Mouse (Mus musculus) forebrain, postnatal 0 days (tissue): ENCODE data around the gene Stx11. TPM values are rescaled to one million over a fixed set of nuclear protein-coding genes. Genes with fewer than 3 reads are reported as not detected.

Experiments
- ATAC-seq: fragments of 200-750 bp; cut with Nextera tagmentation; 2 replicates; pipeline ENCODE4 v1.8.0; 2017; ENCODE audit warnings: mild to moderate bottlenecking, moderate library complexity
- DNase-seq: peaks from one replicate; pipeline ENCODE4 v3.0.0-alpha.2; 2015
- H3K27ac ChIP-seq: fragments of 300-500 bp; sonication (generic); 2 replicates; pipeline ENCODE4 v1.5.1; 2014; ENCODE audit warnings: low read depth, mild to moderate bottlenecking, antibody characterized with exemption, low read length, moderate library complexity, mixed read lengths
- H3K27me3 ChIP-seq: fragments of 300-500 bp; sonication (generic); 2 replicates; pipeline ENCODE4 v1.6.1; 2014; ENCODE audit warnings: mild to moderate bottlenecking, low read length, mixed read lengths; ENCODE audit not compliant: insufficient read depth
- H3K36me3 ChIP-seq: fragments of 300-500 bp; sonication (generic); 2 replicates; pipeline ENCODE4 v1.6.1; 2014; ENCODE audit warnings: mild to moderate bottlenecking, moderate library complexity; ENCODE audit not compliant: insufficient read depth
- H3K4me1 ChIP-seq: fragments of 300-500 bp; sonication (generic); 2 replicates; pipeline ENCODE4 v1.6.1; 2014; ENCODE audit warnings: antibody characterized with exemption; ENCODE audit not compliant: insufficient read depth
- H3K4me2 ChIP-seq: fragments of 300-500 bp; sonication (generic); 2 replicates; pipeline ENCODE4 v1.6.1; 2014; ENCODE audit warnings: low read depth, mild to moderate bottlenecking, moderate library complexity
- H3K4me3 ChIP-seq: fragments of 300-500 bp; sonication (generic); 2 replicates; pipeline ENCODE4 v1.5.1; 2014; ENCODE audit warnings: low read depth, low read length, mixed read lengths
- H3K9ac ChIP-seq: fragments of 300-500 bp; sonication (generic); 2 replicates; pipeline ENCODE4 v1.6.1; 2014; ENCODE audit warnings: mild to moderate bottlenecking
- H3K9me3 ChIP-seq: fragments of 300-500 bp; sonication (generic); 2 replicates; pipeline ENCODE4 v1.6.1; 2016; ENCODE audit warnings: low read length
- CTCF ChIP-seq: sonication (generic); IDR thresholded peaks from 2 replicates; pipeline ENCODE4 v1.5.1; 2016; ENCODE audit warnings: antibody characterized with exemption, control low read depth, low read depth
- WGBS: fragments of 180-500 bp; shearing (Covaris S2); extraction: QIAGEN DNeasy Blood & Tissue Kit; methylation state at CpG from one replicate; pipeline ENCODE4 v1.1.7; 2014; 5-methylcytosine and 5-hydroxymethylcytosine counted together
- polyA plus RNA-seq: library from polyadenylated mRNA; unstranded; fragments of >200 nt; fragmentation: Nextera tagmentation; extraction: Ambion mirVana; gene quantifications from 2 replicates; pipeline ENCODE4 v1.2.1, GENCODE M21; 2015
- total RNA-seq: library from RNA; depleted of rRNA; stranded (reverse); fragments of >200 nt; gene quantifications from 2 replicates; pipeline ENCODE4 v1.2.3, GENCODE M21; 2014

The Stx11 gene
- total and polyA plus RNA-seq, 2 experiments from 2014 or later = 1.6 to 1.9 TPM

DNA sequence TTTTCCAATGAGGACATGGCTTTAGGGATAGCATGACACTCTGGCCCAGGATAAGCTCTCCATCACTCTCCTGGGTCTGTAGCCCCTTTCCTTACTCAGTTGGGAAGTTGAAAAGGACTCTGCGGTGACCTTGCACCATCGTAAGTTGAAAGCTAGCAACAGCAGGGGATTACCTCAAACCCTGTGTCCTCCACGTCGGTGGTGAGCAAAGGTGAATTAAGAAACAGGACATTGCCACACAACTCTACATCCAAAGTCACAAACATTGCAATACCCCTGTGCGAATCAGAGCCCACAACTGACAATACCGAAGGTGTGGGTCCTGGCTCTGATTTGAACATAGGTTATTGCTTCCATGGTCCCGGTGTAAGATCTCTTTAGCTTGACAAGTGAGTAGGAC lies 11.9 kb upstream of the Stx11 start:
- Histone ChIP-seq H3K36me3 (no peaks in the 10 kb centered on the region), H3K27ac (no peak overlapping the region), H3K9me3 (no peaks in the 10 kb centered on the region), H3K4me2 (no peak overlapping the region), H3K27me3 (no peaks in the 10 kb centered on the region), H3K9ac (no peak overlapping the region), H3K4me3 (no peak overlapping the region), H3K4me1 (no peaks in the 10 kb centered on the region)
- WGBS = 90% methylated on average over 7 of the region's 7 CpGs
- no peak for TF ChIP-seq CTCF
- no peak for DNase-seq
- no peak for ATAC-seq

DNA sequence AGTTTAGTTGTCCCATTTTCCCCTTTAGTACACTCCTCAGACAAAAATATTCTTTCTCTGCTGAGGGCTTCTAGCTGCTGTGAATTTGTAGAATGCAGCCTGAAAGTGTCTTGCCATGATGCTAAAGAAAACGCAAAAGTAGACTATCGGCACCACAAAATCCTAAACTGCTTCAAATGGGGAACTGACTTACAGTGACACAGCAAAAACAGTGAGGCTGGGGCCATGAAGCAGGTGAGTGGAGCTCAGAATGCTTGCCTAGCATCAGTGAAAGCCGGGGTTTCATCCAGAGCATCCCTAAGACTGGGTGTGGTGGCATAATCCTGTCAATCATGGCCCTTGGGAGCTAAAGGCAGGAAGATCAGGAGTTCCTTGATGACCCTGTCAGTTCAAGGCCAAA lies 11.4 kb upstream of the Stx11 start:
- Histone ChIP-seq H3K27me3 (no peaks in the 10 kb centered on the region), H3K36me3 (no peaks in the 10 kb centered on the region), H3K27ac (no peak overlapping the region), H3K9me3 (no peaks in the 10 kb centered on the region), H3K9ac (no peak overlapping the region), H3K4me2 (no peak overlapping the region), H3K4me1 (no peaks in the 10 kb centered on the region), H3K4me3 (no peak overlapping the region)
- DNase-seq = no peak
- no peak for ATAC-seq
- WGBS = 91% methylated on average over 3 of the region's 3 CpGs
- no peak for TF ChIP-seq CTCF

DNA sequence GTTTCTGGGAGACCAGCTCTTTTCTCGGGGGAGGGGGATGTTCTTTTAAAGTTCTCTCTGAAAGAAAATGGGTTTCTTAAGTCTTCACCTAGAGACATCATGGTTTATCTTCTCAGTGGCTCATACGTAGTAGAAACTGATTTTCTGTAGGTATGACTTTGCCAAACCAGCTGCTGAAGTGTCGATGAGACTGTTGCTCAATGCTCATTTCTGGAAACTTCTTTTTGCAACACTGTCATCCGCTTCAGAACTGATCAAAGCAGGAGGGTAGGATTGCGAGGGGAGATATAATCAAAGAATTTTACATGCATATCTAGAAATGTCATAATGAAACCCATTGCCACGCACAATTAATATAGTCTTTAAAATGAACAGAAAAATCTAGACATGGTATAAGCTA lies 10.5 kb upstream of the Stx11 start:
- WGBS = 92% methylated on average over 6 of the region's 6 CpGs
- TF ChIP-seq CTCF = no peak
- H3K4me2 ChIP-seq = no peak overlapping the region
- no peak overlapping the region for H3K4me3 ChIP-seq
- ATAC-seq (no peak), DNase-seq (no peak)
- no peaks in the 10 kb centered on the region for H3K36me3 ChIP-seq
- no peak overlapping the region for H3K9ac ChIP-seq
- no peak overlapping the region for H3K27ac ChIP-seq
- no peaks in the 10 kb centered on the region for H3K9me3 ChIP-seq
- no peaks in the 10 kb centered on the region for H3K27me3 ChIP-seq
- H3K4me1 ChIP-seq = no peaks in the 10 kb centered on the region

DNA sequence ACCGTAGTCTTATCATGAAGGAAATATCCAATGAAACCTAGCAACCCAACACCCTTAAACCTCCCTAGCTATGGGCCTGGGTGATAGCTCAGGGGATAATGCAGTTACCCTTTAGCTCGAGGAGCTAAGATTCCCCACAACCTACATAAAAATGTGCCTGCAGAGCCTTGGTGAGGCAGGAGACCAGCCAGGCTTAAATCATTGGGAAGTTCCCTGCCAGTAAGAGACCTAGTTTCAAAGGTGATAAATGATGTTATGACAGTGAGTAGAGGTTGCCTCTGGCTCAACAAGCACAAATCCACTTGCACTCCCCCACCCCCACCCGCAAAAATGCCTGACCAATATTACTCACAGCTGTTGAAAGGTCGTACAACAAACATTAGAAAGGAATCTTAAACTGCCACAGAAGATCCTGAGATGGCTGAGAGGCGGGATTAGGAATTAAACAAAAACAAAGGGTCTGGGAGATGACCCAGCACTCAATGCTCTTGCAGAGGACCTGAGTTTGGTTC lies 1.6 kb upstream of the Stx11 start:
- no peak for TF ChIP-seq CTCF
- no peak overlapping the region for H3K4me3 ChIP-seq
- H3K4me1 ChIP-seq = 0 out of 2 replicates have a peak, but pooled peaks cover 4% of the 10 kb centered on the region
- no peaks in the 10 kb centered on the region for H3K9me3 ChIP-seq
- H3K27me3 ChIP-seq = no peaks in the 10 kb centered on the region
- H3K4me2 ChIP-seq = no peak overlapping the region
- ATAC-seq = no peak
- no peak for DNase-seq
- no peak overlapping the region for H3K9ac ChIP-seq
- H3K27ac ChIP-seq = no peak overlapping the region
- no peaks in the 10 kb centered on the region for H3K36me3 ChIP-seq
- WGBS = 86% methylated on average over 5 of the region's 5 CpGs

DNA sequence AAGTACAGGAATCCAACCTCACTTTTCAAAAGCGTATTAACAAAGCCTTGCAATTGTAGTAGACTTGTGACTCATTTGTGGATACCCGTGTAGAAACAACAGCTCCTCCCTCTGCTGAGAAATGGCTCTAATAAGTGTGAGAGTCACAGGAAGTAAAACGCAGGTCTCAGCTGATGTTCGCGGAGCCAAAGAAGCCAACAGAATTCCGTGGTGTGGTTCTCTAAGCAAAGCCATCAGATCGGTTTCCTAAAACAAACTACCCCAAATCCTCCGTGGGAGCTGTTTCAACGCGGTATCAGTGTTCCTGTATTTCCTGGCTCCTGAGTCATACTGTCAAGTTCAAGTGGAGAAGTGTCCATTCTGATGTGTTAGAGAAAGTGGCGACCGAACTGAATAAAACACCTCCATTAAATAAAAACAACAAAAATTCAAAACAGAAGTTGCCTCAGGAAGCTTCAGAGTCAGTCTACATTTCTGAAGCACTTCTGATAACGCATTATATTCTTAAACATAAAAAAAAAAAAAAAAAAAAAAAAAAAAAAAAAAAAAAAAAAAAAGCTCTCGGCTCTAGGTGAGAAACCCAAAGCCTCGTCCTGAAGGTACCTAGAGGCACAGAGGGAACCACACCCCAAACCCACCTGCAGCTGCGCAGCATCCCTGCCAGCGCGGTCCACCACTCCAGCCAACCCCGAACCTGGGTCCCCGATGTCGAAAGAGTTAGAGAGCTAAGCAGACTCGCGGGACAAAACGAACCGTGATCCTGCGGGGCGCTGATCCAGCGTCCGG lies 543 bp downstream of the Stx11 start:
- 0 out of 2 replicates have a peak, but pooled peaks cover 4% of the 10 kb centered on the region for H3K4me1 ChIP-seq
- DNase-seq (peak; percentile 32), ATAC-seq (peak; percentile 54)
- no peak overlapping the region for H3K27ac ChIP-seq
- no peaks in the 10 kb centered on the region for H3K27me3 ChIP-seq
- WGBS = 5% methylated on average over 29 of the region's 29 CpGs
- H3K36me3 ChIP-seq = no peaks in the 10 kb centered on the region
- peak overlapping the region; percentile 53 for H3K9ac ChIP-seq
- H3K9me3 ChIP-seq = no peaks in the 10 kb centered on the region
- peak overlapping the region; percentile 94 for H3K4me2 ChIP-seq
- peak overlapping the region; percentile 69 for H3K4me3 ChIP-seq
- no peak for TF ChIP-seq CTCF

DNA sequence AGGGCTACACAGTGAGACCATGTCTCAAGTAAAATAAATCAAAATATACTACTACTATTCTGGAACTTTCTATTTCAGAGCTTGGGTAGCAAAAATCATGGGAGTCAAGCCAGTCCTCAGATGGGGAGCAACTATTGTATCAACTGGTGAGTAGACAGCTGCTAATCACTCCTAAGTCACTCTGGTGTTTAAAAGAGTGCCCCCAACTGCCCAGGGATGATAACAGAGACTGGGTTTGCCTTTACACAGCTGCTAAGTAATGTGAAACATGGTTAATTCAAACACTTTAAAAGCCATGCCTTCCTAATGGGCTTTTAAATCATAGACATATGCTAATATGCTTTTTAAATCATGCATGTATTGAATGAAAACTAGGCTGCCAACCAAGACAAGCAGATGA lies 1.9 kb downstream of the Stx11 start:
- no peaks in the 10 kb centered on the region for H3K9me3 ChIP-seq
- no peak overlapping the region for H3K9ac ChIP-seq
- no peaks in the 10 kb centered on the region for H3K27me3 ChIP-seq
- H3K4me3 ChIP-seq = no peak overlapping the region
- H3K36me3 ChIP-seq = no peaks in the 10 kb centered on the region
- H3K4me2 ChIP-seq = no peak overlapping the region
- H3K4me1 ChIP-seq = 0 out of 2 replicates have a peak, but pooled peaks cover 4% of the 10 kb centered on the region
- no peak overlapping the region for H3K27ac ChIP-seq
- no peak for ATAC-seq
- TF ChIP-seq CTCF = no peak
- DNase-seq = no peak

DNA sequence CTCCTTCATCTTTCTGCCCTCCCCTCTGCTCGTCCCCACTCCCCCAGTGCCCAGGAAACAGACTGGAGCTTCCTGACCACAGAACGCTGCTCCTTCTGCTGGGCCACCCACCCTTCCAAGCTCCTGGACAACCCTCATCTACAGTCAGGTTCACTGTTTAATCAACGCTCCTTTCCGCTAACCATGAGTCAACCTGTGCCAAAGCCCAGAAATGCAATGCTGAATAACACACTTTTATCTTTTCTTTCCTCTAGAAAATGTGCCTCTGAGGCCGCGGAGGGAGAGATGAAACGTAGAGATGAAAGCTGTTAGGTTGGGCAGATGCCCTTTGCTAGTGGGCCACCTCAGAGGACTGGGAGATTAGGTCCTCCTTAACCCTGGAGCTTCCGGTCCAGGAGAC lies 2.6 kb downstream of the Stx11 start:
- no peaks in the 10 kb centered on the region for H3K36me3 ChIP-seq
- H3K4me2 ChIP-seq = no peak overlapping the region
- H3K27ac ChIP-seq = no peak overlapping the region
- ATAC-seq (no peak), DNase-seq (no peak)
- TF ChIP-seq CTCF = no peak
- no peaks in the 10 kb centered on the region for H3K27me3 ChIP-seq
- H3K4me3 ChIP-seq = no peak overlapping the region
- H3K9ac ChIP-seq = no peak overlapping the region
- 85% methylated on average over 8 of the region's 8 CpGs for WGBS
- 0 out of 2 replicates have a peak, but pooled peaks cover 4% of the 10 kb centered on the region for H3K4me1 ChIP-seq
- no peaks in the 10 kb centered on the region for H3K9me3 ChIP-seq
